In the genomic region with DNA sequence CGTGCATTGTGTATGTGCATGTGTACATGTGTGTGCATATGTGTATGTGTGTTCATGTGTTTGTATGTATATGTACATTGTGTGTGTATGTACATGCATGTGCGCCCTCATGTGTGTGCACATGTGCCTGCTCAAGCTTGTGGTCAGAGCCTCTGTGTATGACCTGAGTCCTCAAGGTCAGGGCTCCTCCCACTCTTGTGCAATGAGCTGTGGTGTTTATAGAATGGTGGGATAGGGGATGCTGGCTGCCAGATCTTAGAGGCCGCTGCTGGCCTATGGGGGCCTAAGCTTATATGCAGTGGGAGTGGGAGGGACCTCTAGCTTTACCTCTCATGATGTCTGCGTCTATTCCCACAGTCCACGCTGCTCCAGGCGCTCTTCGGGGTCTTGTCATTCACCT, we compare ENCODE assay signal across 16 mouse cellular contexts. TPM values are rescaled to one million over a fixed set of nuclear protein-coding genes. Genes with fewer than 3 reads are reported as not detected.
A peak's percentile ranks its signal among the peaks of the same experiment; 100 is the strongest.
DNase-seq lines count a peak whose midpoint lies in the region; ATAC-seq and TF ChIP-seq lines count a peak whose summit lies in the region.
"Had no signal": no experiment of that assay in that cellular context is flagged by ENCODE, and none has a peak within 500 bp of the region (broad histone marks: within the 10 kb centered on the region; RNA-seq: fewer than 3 reads in every experiment).

No protein-coding gene starts in this region.

- no peak overlapping the region for H3ac ChIP-seq in myocyte (ENCODE audit: control insufficient read depth, insufficient read length)

- WGBS in heart, embryonic 13.5 days = 77% methylated on average over 7 of the region's 7 CpGs
- WGBS in forebrain, postnatal 0 days = 92% methylated on average over 7 of the region's 7 CpGs

- DNase-seq in heart, adult 18-20 months = no peak
- no peak for DNase-seq in forebrain, postnatal 0 days
- DNase-seq: right cerebral cortex, postnatal 14 days had no signal

- 0 out of 2 replicates have a peak overlapping the region, but pooled peaks have one; percentile 40 for H3K9ac ChIP-seq in heart, embryonic 13.5 days
- H3K9ac ChIP-seq in forebrain, postnatal 0 days = no peak overlapping the region
- H3K9ac ChIP-seq: embryonic facial prominence, embryonic 15.5 days; forebrain, embryonic 13.5 days; hindbrain, embryonic 12.5 days; limb, embryonic 12.5 days had no signal

- ATAC-seq in heart, embryonic 13.5 days (ENCODE audit: extremely low read depth, insufficient number of reproducible peaks, low FRiP score, low TSS enrichment) = no peak
- no peak for ATAC-seq in megakaryocyte, adult 5-6 weeks (ENCODE audit: poor library complexity, severe bottlenecking)
- peak; percentile 72 for ATAC-seq in granulocyte monocyte progenitor cell, adult 5-6 weeks (replicated peaks; ENCODE audit: poor library complexity, severe bottlenecking)
- no peak for ATAC-seq in forebrain, postnatal 0 days
- ATAC-seq: forebrain, embryonic 13.5 days; intestine, postnatal 0 days; Patski had no signal

- H3K27ac ChIP-seq in heart, embryonic 13.5 days (replicated peaks) = no peak overlapping the region
- H3K27ac ChIP-seq in forebrain, postnatal 0 days (ENCODE audit: low read depth, low read length) = no peak overlapping the region
- H3K27ac ChIP-seq: embryonic facial prominence, embryonic 15.5 days; forebrain, embryonic 13.5 days; limb, embryonic 12.5 days had no signal

- H3K4me3 ChIP-seq in heart, embryonic 13.5 days = no peak overlapping the region
- peak overlapping the region; percentile 15 for H3K4me3 ChIP-seq in megakaryocyte, embryonic 14.5 days (replicated peaks)
- no peak overlapping the region for H3K4me3 ChIP-seq in myocyte
- H3K4me3 ChIP-seq in forebrain, postnatal 0 days (ENCODE audit: low read depth, low read length) = no peak overlapping the region
- H3K4me3 ChIP-seq: embryonic facial prominence, embryonic 15.5 days; forebrain, embryonic 13.5 days; hindbrain, embryonic 12.5 days; limb, embryonic 12.5 days had no signal

- no peak for TF ChIP-seq POLR2A in myocyte (IDR thresholded peaks at IDR 0.05; ENCODE audit: insufficient read length, low read depth)

- TF ChIP-seq CTCF in forebrain, postnatal 0 days (IDR thresholded peaks at IDR 0.05; ENCODE audit: low read depth) = no peak

- H3K27me3 ChIP-seq in heart, embryonic 13.5 days (replicated peaks) = no peaks in the 10 kb centered on the region
- peaks cover 86% of the 10 kb centered on the region for H3K27me3 ChIP-seq in megakaryocyte, embryonic 14.5 days (replicated peaks)
- H3K27me3 ChIP-seq in myocyte (ENCODE audit: control insufficient read depth, insufficient read depth, insufficient read length) = no peaks in the 10 kb centered on the region
- H3K27me3 ChIP-seq in forebrain, postnatal 0 days (ENCODE audit: insufficient read depth, low read length) = no peaks in the 10 kb centered on the region
- H3K27me3 ChIP-seq: embryonic facial prominence, embryonic 15.5 days; forebrain, embryonic 13.5 days; hindbrain, embryonic 12.5 days; limb, embryonic 12.5 days; Patski had no signal

- H3K4me2 ChIP-seq in heart, embryonic 13.5 days = no peak overlapping the region
- H3K4me2 ChIP-seq in myocyte (ENCODE audit: low read depth) = no peak overlapping the region
- no peak overlapping the region for H3K4me2 ChIP-seq in forebrain, postnatal 0 days (ENCODE audit: low read depth)
- H3K4me2 ChIP-seq: embryonic facial prominence, embryonic 15.5 days; forebrain, embryonic 13.5 days; hindbrain, embryonic 12.5 days; limb, embryonic 12.5 days had no signal

- no peaks in the 10 kb centered on the region for H3K36me3 ChIP-seq in heart, embryonic 13.5 days
- no peaks in the 10 kb centered on the region for H3K36me3 ChIP-seq in megakaryocyte, embryonic 14.5 days (replicated peaks; ENCODE audit: low read length)
- H3K36me3 ChIP-seq in myocyte (ENCODE audit: control insufficient read depth, insufficient read depth) = no peaks in the 10 kb centered on the region
- no peaks in the 10 kb centered on the region for H3K36me3 ChIP-seq in forebrain, postnatal 0 days (ENCODE audit: insufficient read depth)
- H3K36me3 ChIP-seq: embryonic facial prominence, embryonic 15.5 days; hindbrain, embryonic 12.5 days; limb, embryonic 12.5 days had no signal

- H3K79me2 ChIP-seq in myocyte (ENCODE audit: control insufficient read depth, insufficient read depth) = peaks cover 85% of the 10 kb centered on the region

- H3K9me3 ChIP-seq in heart, embryonic 13.5 days = no peaks in the 10 kb centered on the region
- H3K9me3 ChIP-seq in megakaryocyte, embryonic 14.5 days = no peaks in the 10 kb centered on the region
- H3K9me3 ChIP-seq in forebrain, postnatal 0 days (ENCODE audit: low read length) = no peaks in the 10 kb centered on the region
- H3K9me3 ChIP-seq: embryonic facial prominence, embryonic 15.5 days; forebrain, embryonic 13.5 days; hindbrain, embryonic 12.5 days; limb, embryonic 12.5 days had no signal

- H3K4me1 ChIP-seq in heart, embryonic 13.5 days = peaks cover 85% of the 10 kb centered on the region
- H3K4me1 ChIP-seq in megakaryocyte, embryonic 14.5 days = peaks cover 9% of the 10 kb centered on the region; the same call in 1 of the 2 replicates
- H3K4me1 ChIP-seq in forebrain, postnatal 0 days (ENCODE audit: insufficient read depth) = no peaks in the 10 kb centered on the region

TF ChIP-seq in myocyte, 11 proteins besides CTCF, POLR2A, EP300 and RAD21:
- TF ChIP-seq MYOG (IDR thresholded peaks at IDR 0.05; ENCODE audit: control insufficient read depth in 1 of 3, insufficient read depth in 1 of 3, insufficient read length in 2 of 3, low read depth in 2 of 3) (no peak), TCF3 (IDR thresholded peaks at IDR 0.05; ENCODE audit: insufficient read length, low read depth) (no peak), CEBPB (IDR thresholded peaks at IDR 0.05; ENCODE audit: insufficient read depth, poor library complexity, severe bottlenecking) (peak; percentile 53; the same call in 1 of the 2 replicates), MAX (IDR thresholded peaks at IDR 0.05; ENCODE audit: low read depth) (no peak)

RNA-seq across cellular contexts. Expression of a gene that starts 17.3 kb away (rescaled TPM):
- polyA plus RNA-seq in heart, embryonic 13.5 days (2015; fragmentation: Nextera tagmentation; extraction: Ambion mirVana) = not detected in 2 replicates
- not detected for total RNA-seq in heart, adult 18-20 months (2021)
- polyA plus RNA-seq in megakaryocyte, embryonic 14.5 days (2012; ENCODE audit: insufficient read depth, low replicate concordance) = 0.03 TPM in 1 of 2 replicates, not detected in the other
- not detected in 2 replicates for total RNA-seq in megakaryocyte, adult 5-6 weeks (2015)
- total RNA-seq in megakaryocyte, adult 5-6 weeks (2017) = not detected in 2 replicates
- total RNA-seq in granulocyte monocyte progenitor cell, adult 5-6 weeks (2014; fragmentation: Nextera tagmentation) = not detected in 2 replicates
- total RNA-seq in granulocyte monocyte progenitor cell, adult 5-6 weeks (2017) = not detected in 2 replicates
- 0.06 TPM for polyA plus RNA-seq in myocyte (2012; fragmentation: generic; extraction: Trizol)
- total RNA-seq in forebrain, postnatal 0 days (2014; rRNA removed) = 0.08 TPM in 1 of 2 replicates, not detected in the other
- polyA plus RNA-seq in forebrain, postnatal 0 days (2015; fragmentation: Nextera tagmentation; extraction: Ambion mirVana) = not detected in 2 replicates
- polyA plus RNA-seq: cortical plate, adult 2 months; embryonic facial prominence, embryonic 15.5 days; forebrain, embryonic 13.5 days; heart, embryonic 16.5 days; hindbrain, embryonic 12.5 days; intestine, postnatal 0 days; limb, embryonic 12.5 days; Patski had no signal

RNA-seq across cellular contexts. Expression of a gene that starts 37.0 kb away (rescaled TPM):
- 18.8 and 23.2 TPM in 2 replicates for polyA plus RNA-seq in heart, embryonic 13.5 days (2015; fragmentation: Nextera tagmentation; extraction: Ambion mirVana)
- total RNA-seq in heart, adult 18-20 months (2021) = 10 to 100 TPM; 84.7 to 90.8 TPM
- 12.3 and 18.6 TPM in 2 replicates for polyA plus RNA-seq in megakaryocyte, embryonic 14.5 days (2012; ENCODE audit: insufficient read depth, low replicate concordance)
- total RNA-seq in megakaryocyte, adult 5-6 weeks (2015) = 4.9 and 5.7 TPM in 2 replicates
- total RNA-seq in megakaryocyte, adult 5-6 weeks (2017) = 5.8 and 8.9 TPM in 2 replicates
- total RNA-seq in granulocyte monocyte progenitor cell, adult 5-6 weeks (2014; fragmentation: Nextera tagmentation) = 29.7 and 30.9 TPM in 2 replicates
- total RNA-seq in granulocyte monocyte progenitor cell, adult 5-6 weeks (2017) = 18.9 and 20.1 TPM in 2 replicates
- 12.0 TPM for polyA plus RNA-seq in myocyte (2012; fragmentation: generic; extraction: Trizol)
- total RNA-seq in forebrain, postnatal 0 days (2014; rRNA removed) = 27.7 and 29.1 TPM in 2 replicates
- polyA plus RNA-seq in forebrain, postnatal 0 days (2015; fragmentation: Nextera tagmentation; extraction: Ambion mirVana) = 19.3 and 25.7 TPM in 2 replicates

RNA-seq across cellular contexts. Expression of a gene that starts 55.4 kb away (rescaled TPM):
- polyA plus RNA-seq in heart, embryonic 13.5 days (2015; fragmentation: Nextera tagmentation; extraction: Ambion mirVana) = 2.8 and 3.2 TPM in 2 replicates
- 1 to 10 TPM; 4.3 to 4.4 TPM for total RNA-seq in heart, adult 18-20 months (2021)
- 0.63 and 1.8 TPM in 2 replicates for polyA plus RNA-seq in megakaryocyte, embryonic 14.5 days (2012; ENCODE audit: insufficient read depth, low replicate concordance)
- 0.83 and 1.6 TPM in 2 replicates for total RNA-seq in megakaryocyte, adult 5-6 weeks (2015)
- 2.1 and 2.7 TPM in 2 replicates for total RNA-seq in megakaryocyte, adult 5-6 weeks (2017)
- 0.92 and 2.4 TPM in 2 replicates for total RNA-seq in granulocyte monocyte progenitor cell, adult 5-6 weeks (2014; fragmentation: Nextera tagmentation)
- 0.26 and 1.2 TPM in 2 replicates for total RNA-seq in granulocyte monocyte progenitor cell, adult 5-6 weeks (2017)
- polyA plus RNA-seq in myocyte (2012; fragmentation: generic; extraction: Trizol) = 12.1 TPM
- total RNA-seq in forebrain, postnatal 0 days (2014; rRNA removed) = 13.8 and 15.8 TPM in 2 replicates
- polyA plus RNA-seq in forebrain, postnatal 0 days (2015; fragmentation: Nextera tagmentation; extraction: Ambion mirVana) = 3.5 and 5.3 TPM in 2 replicates
